Mouse (Mus musculus): ENCODE results near the gene Eif4a1.

DNA sequence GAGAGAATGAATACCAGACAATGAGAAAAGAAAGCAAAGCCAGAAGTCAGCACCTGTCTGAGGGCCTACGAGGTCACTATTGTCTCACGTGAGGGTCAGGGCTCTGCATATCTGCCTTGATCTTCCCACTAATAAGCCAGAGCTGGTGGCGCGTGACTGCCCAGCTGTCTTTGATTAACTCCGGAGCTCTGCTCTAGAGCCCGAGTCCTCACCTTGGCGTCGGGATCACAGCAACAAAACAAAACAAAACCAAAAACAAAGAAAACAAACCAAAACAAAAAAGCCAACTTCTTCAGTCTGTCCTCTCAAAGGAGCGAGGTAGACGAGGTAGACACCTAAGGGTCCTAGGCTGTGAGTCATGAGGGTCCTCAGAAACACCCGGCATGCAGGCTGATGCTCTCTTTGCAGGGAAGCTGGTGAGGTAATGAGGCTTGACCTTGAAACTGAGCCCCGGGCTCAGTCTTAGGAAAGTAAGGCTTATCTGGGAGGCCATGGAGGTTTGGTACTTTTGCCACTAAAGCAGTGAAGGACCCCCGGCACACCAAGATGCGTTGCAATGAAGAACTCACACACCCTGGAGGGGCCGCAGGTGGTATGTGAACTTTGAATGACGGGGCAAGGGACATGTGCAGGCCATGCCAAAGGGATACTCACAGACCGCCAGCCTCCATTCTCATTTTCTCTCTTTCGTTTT is 42.6 kb upstream of the Eif4a1 start:
- TF ChIP-seq CTCF (IDR thresholded peaks at IDR 0.05; ENCODE audit: borderline replicate concordance, insufficient read depth, low read length) = no peak
- TF ChIP-seq POLR2A (IDR thresholded peaks at IDR 0.05; ENCODE audit: low read depth, low read length) = no peak

Measured in embryonic fibroblast, embryonic 13.5 days (primary cell).